Mouse (Mus musculus): ENCODE results near the gene Mapk11. TPM values are rescaled to one million over a fixed set of nuclear protein-coding genes. Genes with fewer than 3 reads are reported as not detected.
A peak's percentile ranks its signal among the peaks of the same experiment; 100 is the strongest.

Gene Mapk11
- polyA plus RNA-seq, 2 experiments, result 7.0 to 13.4 TPM

- no peaks in the 10 kb centered on the region for H3K27me3 ChIP-seq (ENCODE audit: control insufficient read depth, insufficient read depth, low read length)
- TF ChIP-seq POLR2A (IDR thresholded peaks at IDR 0.05; ENCODE audit: borderline replicate concordance, extremely low read depth, insufficient read depth, insufficient read length), result no peak
- DNase-seq (ENCODE audit: low spot score) (no peak), ATAC-seq (ENCODE audit: low FRiP score, low read depth) (no peak)
- H3K4me1 ChIP-seq (ENCODE audit: control insufficient read depth, insufficient read depth, low read length), result peaks cover 41% of the 10 kb centered on the region
- H3K4me2 ChIP-seq (replicated peaks; ENCODE audit: low read depth, low read length, severe bottlenecking), result peak overlapping the region; percentile 36
- 0 out of 2 replicates have a peak overlapping the region, but pooled peaks have one; percentile 17 for H3K9ac ChIP-seq (ENCODE audit: low read depth, low read length, severe bottlenecking)
- peak overlapping the region; percentile 40 for H3K27ac ChIP-seq (replicated peaks; ENCODE audit: low read depth, low read length)
- H3K9me3 ChIP-seq (ENCODE audit: control insufficient read depth, low read length), result no peaks in the 10 kb centered on the region
- WGBS, result 47% methylated on average over 10 of the region's 10 CpGs
- H3K4me3 ChIP-seq (replicated peaks; ENCODE audit: low read length), result peak overlapping the region; percentile 10; the same call in 1 of the 2 replicates
- peaks cover 50% of the 10 kb centered on the region for H3K36me3 ChIP-seq (ENCODE audit: control insufficient read depth, insufficient read depth, low read length)
These were observed 19.5 kb upstream of the Mapk11 start for GRCm38 (mm10) chr15:89168922-89169321.

DNA sequence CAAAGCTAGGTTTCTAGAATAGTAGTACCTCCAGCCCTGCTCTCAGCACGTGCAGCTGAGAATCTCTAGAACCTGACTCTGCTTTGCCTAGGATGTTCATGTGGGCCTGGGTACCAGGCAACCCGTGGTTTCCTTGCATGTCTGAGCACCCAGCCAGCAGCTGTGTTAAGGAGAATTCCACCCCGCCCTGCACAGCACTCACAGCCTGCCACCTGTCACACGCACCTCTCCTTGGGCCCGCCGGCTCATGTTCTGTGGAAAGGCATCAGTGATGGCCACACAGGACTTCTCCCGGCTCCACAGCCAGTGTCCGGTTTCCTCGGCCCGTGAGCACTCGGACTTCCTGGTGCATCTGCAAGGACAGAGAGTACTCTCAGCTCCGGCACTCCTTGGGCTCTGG, 16.1 kb upstream of the Mapk11 start:
- no peak for DNase-seq (ENCODE audit: low spot score)
- H3K27ac ChIP-seq (replicated peaks; ENCODE audit: low read depth, low read length), result no peak overlapping the region
- no peak for TF ChIP-seq POLR2A (IDR thresholded peaks at IDR 0.05; ENCODE audit: borderline replicate concordance, extremely low read depth, insufficient read depth, insufficient read length)
- peaks cover 84% of the 10 kb centered on the region for H3K36me3 ChIP-seq (ENCODE audit: control insufficient read depth, insufficient read depth, low read length)
- H3K9ac ChIP-seq (ENCODE audit: low read depth, low read length, severe bottlenecking), result no peak overlapping the region
- H3K4me1 ChIP-seq (ENCODE audit: control insufficient read depth, insufficient read depth, low read length), result peaks cover 17% of the 10 kb centered on the region
- 86% methylated on average over 12 of the region's 12 CpGs for WGBS
- no peaks in the 10 kb centered on the region for H3K27me3 ChIP-seq (ENCODE audit: control insufficient read depth, insufficient read depth, low read length)
- no peak for ATAC-seq (ENCODE audit: low FRiP score, low read depth)
- no peak overlapping the region for H3K4me3 ChIP-seq (replicated peaks; ENCODE audit: low read length)
- H3K9me3 ChIP-seq (ENCODE audit: control insufficient read depth, low read length), result no peaks in the 10 kb centered on the region
- no peak overlapping the region for H3K4me2 ChIP-seq (replicated peaks; ENCODE audit: low read depth, low read length, severe bottlenecking)

DNA sequence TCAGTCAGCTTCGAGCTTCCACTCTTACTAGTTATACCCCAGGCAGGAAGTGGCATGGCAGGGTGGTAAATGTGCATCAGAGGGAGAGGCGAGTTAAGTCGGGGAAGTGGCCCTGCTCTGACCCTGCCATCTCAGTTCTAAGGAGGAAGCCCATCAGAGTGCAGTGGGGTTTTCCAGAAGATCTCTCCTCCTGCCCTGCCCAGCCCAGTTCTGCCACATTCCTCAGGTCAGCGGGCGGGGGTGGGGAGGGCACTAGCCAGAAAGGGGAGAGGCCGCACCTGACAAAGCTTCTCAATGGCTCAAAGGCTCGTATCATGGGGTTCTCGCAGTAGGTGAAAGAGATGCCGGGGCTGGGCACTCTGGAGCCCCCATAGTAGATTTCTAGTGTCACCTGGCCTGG, 12.0 kb upstream of the Mapk11 start:
- no peak for ATAC-seq (ENCODE audit: low FRiP score, low read depth)
- TF ChIP-seq POLR2A (IDR thresholded peaks at IDR 0.05; ENCODE audit: borderline replicate concordance, extremely low read depth, insufficient read depth, insufficient read length), result no peak
- Histone ChIP-seq H3K9ac (ENCODE audit: low read depth, low read length, severe bottlenecking) (no peak overlapping the region), H3K36me3 (ENCODE audit: control insufficient read depth, insufficient read depth, low read length) (peaks cover 100% of the 10 kb centered on the region), H3K4me1 (ENCODE audit: control insufficient read depth, insufficient read depth, low read length) (no peaks in the 10 kb centered on the region), H3K4me3 (replicated peaks; ENCODE audit: low read length) (no peak overlapping the region), H3K27ac (replicated peaks; ENCODE audit: low read depth, low read length) (no peak overlapping the region), H3K4me2 (replicated peaks; ENCODE audit: low read depth, low read length, severe bottlenecking) (no peak overlapping the region), H3K27me3 (ENCODE audit: control insufficient read depth, insufficient read depth, low read length) (no peaks in the 10 kb centered on the region), H3K9me3 (ENCODE audit: control insufficient read depth, low read length) (no peaks in the 10 kb centered on the region)
- no peak for DNase-seq (ENCODE audit: low spot score)
- WGBS, result 76% methylated on average over 9 of the region's 9 CpGs

- ATAC-seq (ENCODE audit: low FRiP score, low read depth) (no peak), DNase-seq (ENCODE audit: low spot score) (no peak)
- 92% methylated on average over 16 of the region's 16 CpGs for WGBS
- Histone ChIP-seq H3K4me1 (ENCODE audit: control insufficient read depth, insufficient read depth, low read length) (no peaks in the 10 kb centered on the region), H3K9me3 (ENCODE audit: control insufficient read depth, low read length) (no peaks in the 10 kb centered on the region), H3K36me3 (ENCODE audit: control insufficient read depth, insufficient read depth, low read length) (peaks cover 99% of the 10 kb centered on the region), H3K9ac (ENCODE audit: low read depth, low read length, severe bottlenecking) (no peak overlapping the region), H3K4me3 (replicated peaks; ENCODE audit: low read length) (no peak overlapping the region), H3K27me3 (ENCODE audit: control insufficient read depth, insufficient read depth, low read length) (no peaks in the 10 kb centered on the region), H3K4me2 (replicated peaks; ENCODE audit: low read depth, low read length, severe bottlenecking) (no peak overlapping the region), H3K27ac (replicated peaks; ENCODE audit: low read depth, low read length) (no peak overlapping the region)
- TF ChIP-seq POLR2A (IDR thresholded peaks at IDR 0.05; ENCODE audit: borderline replicate concordance, extremely low read depth, insufficient read depth, insufficient read length), result no peak
These were observed 9.1 kb upstream of the Mapk11 start for GRCm38 (mm10) chr15:89158516-89158915.

GRCm38 (mm10) chr15:89157954-89158353, 8.5 kb upstream of the Mapk11 start:
- H3K9ac ChIP-seq (ENCODE audit: low read depth, low read length, severe bottlenecking), result no peak overlapping the region
- TF ChIP-seq POLR2A (IDR thresholded peaks at IDR 0.05; ENCODE audit: borderline replicate concordance, extremely low read depth, insufficient read depth, insufficient read length), result no peak
- no peak overlapping the region for H3K4me2 ChIP-seq (replicated peaks; ENCODE audit: low read depth, low read length, severe bottlenecking)
- H3K27me3 ChIP-seq (ENCODE audit: control insufficient read depth, insufficient read depth, low read length), result no peaks in the 10 kb centered on the region
- peaks cover 95% of the 10 kb centered on the region for H3K36me3 ChIP-seq (ENCODE audit: control insufficient read depth, insufficient read depth, low read length)
- no peak overlapping the region for H3K4me3 ChIP-seq (replicated peaks; ENCODE audit: low read length)
- H3K27ac ChIP-seq (replicated peaks; ENCODE audit: low read depth, low read length), result no peak overlapping the region
- no peaks in the 10 kb centered on the region for H3K4me1 ChIP-seq (ENCODE audit: control insufficient read depth, insufficient read depth, low read length)
- WGBS, result 58% methylated on average over 7 of the region's 7 CpGs
- ATAC-seq (ENCODE audit: low FRiP score, low read depth) (0 out of 2 replicates have a peak, but pooled peaks have one; percentile 16), DNase-seq (ENCODE audit: low spot score) (no peak)
- H3K9me3 ChIP-seq (ENCODE audit: control insufficient read depth, low read length), result no peaks in the 10 kb centered on the region

DNA sequence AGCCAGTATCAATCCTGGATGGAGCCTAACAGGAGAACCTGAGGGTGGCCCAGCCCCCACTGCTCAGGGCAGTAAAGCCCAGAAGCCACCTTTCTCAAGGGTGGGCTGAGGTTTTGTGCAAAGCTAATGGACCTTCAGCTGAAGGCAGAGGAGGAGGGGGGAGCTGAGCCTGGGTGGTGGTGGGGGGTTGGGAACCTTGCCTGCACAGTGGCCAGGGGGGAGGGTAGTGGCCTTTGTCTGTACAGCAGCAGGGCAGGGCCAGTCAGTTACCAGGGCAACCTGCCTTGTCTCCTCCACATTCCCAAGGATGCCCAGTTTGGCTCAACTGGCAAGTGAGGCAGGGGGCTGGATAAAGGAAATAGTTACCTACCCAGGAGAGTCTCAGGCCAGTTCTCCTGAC, 2.9 kb upstream of the Mapk11 start:
- H3K4me3 ChIP-seq (replicated peaks; ENCODE audit: low read length), result no peak overlapping the region
- H3K36me3 ChIP-seq (ENCODE audit: control insufficient read depth, insufficient read depth, low read length), result peaks cover 39% of the 10 kb centered on the region
- ATAC-seq (ENCODE audit: low FRiP score, low read depth), result no peak
- H3K27ac ChIP-seq (replicated peaks; ENCODE audit: low read depth, low read length), result no peak overlapping the region
- H3K9ac ChIP-seq (ENCODE audit: low read depth, low read length, severe bottlenecking), result no peak overlapping the region
- no peak for DNase-seq (ENCODE audit: low spot score)
- TF ChIP-seq POLR2A (IDR thresholded peaks at IDR 0.05; ENCODE audit: borderline replicate concordance, extremely low read depth, insufficient read depth, insufficient read length), result no peak
- peaks cover 14% of the 10 kb centered on the region for H3K27me3 ChIP-seq (ENCODE audit: control insufficient read depth, insufficient read depth, low read length)
- no peak overlapping the region for H3K4me2 ChIP-seq (replicated peaks; ENCODE audit: low read depth, low read length, severe bottlenecking)
- peaks cover 11% of the 10 kb centered on the region for H3K4me1 ChIP-seq (ENCODE audit: control insufficient read depth, insufficient read depth, low read length)
- H3K9me3 ChIP-seq (ENCODE audit: control insufficient read depth, low read length), result no peaks in the 10 kb centered on the region
